1 mouse cellular context compared by ENCODE assay signal in genomic region chr11:115538045-115538444, GRCm38 (mm10).
TF ChIP-seq lines count a peak whose summit lies in the region.

No protein-coding gene starts in this region.

TF ChIP-seq in MEL, 35 proteins besides CTCF, POLR2A, EP300 and RAD21 (continued from another document):
- TF ChIP-seq ZNF384 (IDR thresholded peaks at IDR 0.05; ENCODE audit: low read depth, low read length) (peak; percentile 96), MEF2A (IDR thresholded peaks at IDR 0.05; ENCODE audit: extremely low read depth, insufficient replicate concordance, low read depth, low read length, poor library complexity, severe bottlenecking) (no peak), TCF12 (IDR thresholded peaks at IDR 0.05; ENCODE audit: low read depth, low read length) (0 out of 2 replicates have a peak, but pooled peaks have one; percentile 39), ZC3H11A (IDR thresholded peaks at IDR 0.05; ENCODE audit: low read depth, low read length) (peak; percentile 61), GATA1 (IDR thresholded peaks at IDR 0.05; ENCODE audit: low read depth, low read length) (peak; percentile 47; the same call in 1 of the 2 replicates), KAT2A (conservative IDR thresholded peaks at IDR 0.05; ENCODE audit: low read depth, low read length) (no peak), MAFK (IDR thresholded peaks at IDR 0.05; ENCODE audit: borderline replicate concordance, low read depth, low read length) (no peak), JUND (IDR thresholded peaks at IDR 0.05; ENCODE audit: low read depth, low read length) (no peak), RCOR1 (IDR thresholded peaks at IDR 0.05; ENCODE audit: low read depth, low read length) (peak; percentile 90), SIN3A (IDR thresholded peaks at IDR 0.05; ENCODE audit: low read length) (peak; percentile 75; the same call in 1 of the 2 replicates)
